ENCODE assay signal across 26 mouse cellular contexts in genomic region chr11:87296467-87296866, GRCm38 (mm10).
DNase-seq lines count a peak whose midpoint lies in the region; ATAC-seq and TF ChIP-seq lines count a peak whose summit lies in the region.
"Had no signal": no experiment of that assay in that cellular context is flagged by ENCODE, and none has a peak within 500 bp of the region (broad histone marks: within the 10 kb centered on the region; RNA-seq: fewer than 3 reads in every experiment).

No protein-coding gene starts in this region.

- H3K9me3 ChIP-seq in heart, embryonic 16.5 days (replicated peaks; ENCODE audit: control insufficient read depth, low read length), result no peaks in the 10 kb centered on the region
- H3K9me3 ChIP-seq: embryonic facial prominence, embryonic 12.5 days; embryonic facial prominence, embryonic 15.5 days; hindbrain, embryonic 12.5 days; hindbrain, embryonic 15.5 days had no signal

- no peak for ATAC-seq in heart, embryonic 16.5 days (replicated peaks; ENCODE audit: extremely low read depth, insufficient read depth, low FRiP score)
- ATAC-seq in monocyte, adult 5-6 weeks (replicated peaks; ENCODE audit: insufficient number of reproducible peaks, low FRiP score, low TSS enrichment, poor library complexity, severe bottlenecking), result no peak
- ATAC-seq: forebrain, embryonic 14.5 days; forebrain, postnatal 0 days; intestine, postnatal 0 days; Patski had no signal

- no peaks in the 10 kb centered on the region for H3K27me3 ChIP-seq in heart, embryonic 16.5 days (ENCODE audit: control insufficient read depth, insufficient read depth, low read length)
- no peaks in the 10 kb centered on the region for H3K27me3 ChIP-seq in kidney, adult 2 months (replicated peaks; ENCODE audit: control insufficient read depth, insufficient read depth, low read length)
- H3K27me3 ChIP-seq: CH12.LX; embryonic facial prominence, embryonic 12.5 days; embryonic facial prominence, embryonic 15.5 days; hindbrain, embryonic 12.5 days; hindbrain, embryonic 15.5 days had no signal

- no peak overlapping the region for H3K9ac ChIP-seq in heart, embryonic 16.5 days (ENCODE audit: low read length)
- H3K9ac ChIP-seq: embryonic facial prominence, embryonic 12.5 days; embryonic facial prominence, embryonic 15.5 days; forebrain, postnatal 0 days; hindbrain, embryonic 12.5 days; hindbrain, embryonic 15.5 days had no signal

- no peak overlapping the region for H3K4me2 ChIP-seq in heart, embryonic 16.5 days (ENCODE audit: low read depth, low read length)
- H3K4me2 ChIP-seq: embryonic facial prominence, embryonic 12.5 days; embryonic facial prominence, embryonic 15.5 days; hindbrain, embryonic 12.5 days; hindbrain, embryonic 15.5 days had no signal

- H3K4me1 ChIP-seq in heart, embryonic 16.5 days (ENCODE audit: control insufficient read depth, insufficient read depth, low read length), result peaks cover 23% of the 10 kb centered on the region
- H3K4me1 ChIP-seq in kidney, adult 2 months (ENCODE audit: control insufficient read depth, insufficient read depth, low read length), result no peaks in the 10 kb centered on the region
- H3K4me1 ChIP-seq: embryonic facial prominence, embryonic 12.5 days; hindbrain, embryonic 12.5 days; hindbrain, embryonic 15.5 days had no signal

- peak; percentile 79 for DNase-seq in heart, adult 11 months
- no peak for DNase-seq in heart, postnatal 25 days (ENCODE audit: low spot score)
- no peak for DNase-seq in heart, postnatal 4 days
- DNase-seq in kidney, adult 2 months, result peak; percentile 12
- DNase-seq in kidney, postnatal 10 days, result no peak
- DNase-seq: adrenal gland, postnatal 10 days; adrenal gland, postnatal 36 days; B cell, adult 2 months; cerebellum, adult 11 months; cerebellum, adult 2 months; cerebellum, adult 9-11 months; cerebellum, postnatal 25 days; forebrain, postnatal 0 days; gastrocnemius, postnatal 10 days; gastrocnemius, postnatal 36 days had no signal

- H3K4me3 ChIP-seq in heart, embryonic 16.5 days (ENCODE audit: low read length), result no peak overlapping the region
- H3K4me3 ChIP-seq in kidney, adult 2 months (ENCODE audit: insufficient read depth, low read depth, low read length), result no peak overlapping the region
- H3K4me3 ChIP-seq: embryonic facial prominence, embryonic 12.5 days; embryonic facial prominence, embryonic 15.5 days; hindbrain, embryonic 12.5 days; hindbrain, embryonic 15.5 days had no signal

- H3K36me3 ChIP-seq in heart, embryonic 16.5 days (ENCODE audit: control insufficient read depth, insufficient read depth), result no peaks in the 10 kb centered on the region
- no peaks in the 10 kb centered on the region for H3K36me3 ChIP-seq in kidney, adult 2 months (ENCODE audit: control insufficient read depth, insufficient read depth, low read length)
- H3K36me3 ChIP-seq: embryonic facial prominence, embryonic 12.5 days; embryonic facial prominence, embryonic 15.5 days; G1E; hindbrain, embryonic 12.5 days; hindbrain, embryonic 15.5 days had no signal

- intact Hi-C loops in heart, postnatal 25 days (cut with DNase I), result no loop called here

- WGBS in heart, embryonic 16.5 days, result 73% methylated on average over 6 of the region's 6 CpGs
- WGBS in kidney, adult 2 months, result 74% methylated on average over 6 of the region's 6 CpGs

- TF ChIP-seq CTCF in kidney, adult 2 months (conservative IDR thresholded peaks at IDR 0.05; ENCODE audit: insufficient read depth, insufficient read length, low read depth, low read length), result no peak

- TF ChIP-seq POLR2A in kidney, adult 2 months (IDR thresholded peaks at IDR 0.05; ENCODE audit: low read depth, low read length), result no peak

- H3K27ac ChIP-seq in heart, embryonic 16.5 days (ENCODE audit: low read length), result peak overlapping the region; percentile 19; the same call in 1 of the 2 replicates
- no peak overlapping the region for H3K27ac ChIP-seq in kidney, adult 2 months (ENCODE audit: insufficient read depth, low read depth, low read length)
- H3K27ac ChIP-seq: embryonic facial prominence, embryonic 12.5 days; embryonic facial prominence, embryonic 15.5 days; hindbrain, embryonic 12.5 days; hindbrain, embryonic 15.5 days had no signal

Comparison
In these comparisons a context has a peak if more than half of its experiments do, and no peak if none do; other contexts are left out.
1. DNase-seq: peak in heart, adult 11 months (single experiment) and kidney, adult 2 months (single experiment); none in heart, postnatal 25 days (single experiment), heart, postnatal 4 days (single experiment) and kidney, postnatal 10 days (single experiment).